Mouse (Mus musculus) mature B cell (primary cell): Measurements from ENCODE around the gene Dazl.

ENCODE experiments used
- in situ Hi-C: fragments of 300-500 bp; cut with MboI; formaldehyde crosslinking; loops from 2 replicates; pipeline ENCODE4 v1.14.3; 2019

The Dazl gene

GRCm38 (mm10) chr17:50293241-50293731 lies at the start of gene Dazl:
TSS of gene Dazl (minus strand) at chr17:50293636.
- in situ Hi-C loops, result loop anchor here (25.0 kb wide), 1 partner anchor 494 kb away; no protein-coding TSS in a partner anchor

GRCm38 (mm10) chr17:50341850-50342544 lies 48.6 kb upstream of the Dazl start:
- in situ Hi-C loops, result no loop called here

GRCm38 (mm10) chr17:50338901-50339300 lies 45.5 kb upstream of the Dazl start:
- in situ Hi-C loops, result no loop called here

- in situ Hi-C loops, result no loop called here
Observed at GRCm38 (mm10) chr17:50335776-50336175, 42.3 kb upstream of the Dazl start.

GRCm38 (mm10) chr17:50334694-50335093 lies 41.3 kb upstream of the Dazl start:
- in situ Hi-C loops, result no loop called here

- in situ Hi-C loops, result no loop called here
Observed at GRCm38 (mm10) chr17:50332012-50332300, 38.5 kb upstream of the Dazl start.

GRCm38 (mm10) chr17:50331171-50332011 lies 38.0 kb upstream of the Dazl start:
- in situ Hi-C loops, result no loop called here

- in situ Hi-C loops, result no loop called here
Observed at GRCm38 (mm10) chr17:50330245-50330644, 36.8 kb upstream of the Dazl start.

GRCm38 (mm10) chr17:50324658-50325057 lies 31.2 kb upstream of the Dazl start:
- in situ Hi-C loops, result no loop called here

GRCm38 (mm10) chr17:50318810-50319209 lies 25.4 kb upstream of the Dazl start:
- in situ Hi-C loops, result no loop called here

- in situ Hi-C loops, result no loop called here
Observed at GRCm38 (mm10) chr17:50316216-50317150, 23.0 kb upstream of the Dazl start.

GRCm38 (mm10) chr17:50310148-50310802 lies 16.8 kb upstream of the Dazl start:
- in situ Hi-C loops, result no loop called here

- in situ Hi-C loops, result no loop called here
Observed at GRCm38 (mm10) chr17:50309512-50310072, 16.2 kb upstream of the Dazl start.

GRCm38 (mm10) chr17:50308880-50309279 lies 15.4 kb upstream of the Dazl start:
- in situ Hi-C loops, result no loop called here

- in situ Hi-C loops, result no loop called here
Observed at GRCm38 (mm10) chr17:50308059-50308647, 14.7 kb upstream of the Dazl start.

GRCm38 (mm10) chr17:50302867-50303266 lies 9.4 kb upstream of the Dazl start:
- in situ Hi-C loops, result no loop called here

- in situ Hi-C loops, result no loop called here
Observed at GRCm38 (mm10) chr17:50300171-50300841, 6.9 kb upstream of the Dazl start.

- in situ Hi-C loops, result loop anchor here (25.0 kb wide), 1 partner anchor 488 kb away; no protein-coding TSS in a partner anchor
Observed at GRCm38 (mm10) chr17:50298821-50299220, 5.4 kb upstream of the Dazl start.

GRCm38 (mm10) chr17:50294726-50295125 lies 1.3 kb upstream of the Dazl start:
- in situ Hi-C loops, result loop anchor here (25.0 kb wide), 1 partner anchor 493 kb away; no protein-coding TSS in a partner anchor

- in situ Hi-C loops, result loop anchor here (25.0 kb wide), 1 partner anchor 495 kb away; no protein-coding TSS in a partner anchor
Observed at GRCm38 (mm10) chr17:50292661-50293171, 720 bp downstream of the Dazl start.
